Mouse (Mus musculus): ENCODE data around the gene Dpf3.

DNA sequence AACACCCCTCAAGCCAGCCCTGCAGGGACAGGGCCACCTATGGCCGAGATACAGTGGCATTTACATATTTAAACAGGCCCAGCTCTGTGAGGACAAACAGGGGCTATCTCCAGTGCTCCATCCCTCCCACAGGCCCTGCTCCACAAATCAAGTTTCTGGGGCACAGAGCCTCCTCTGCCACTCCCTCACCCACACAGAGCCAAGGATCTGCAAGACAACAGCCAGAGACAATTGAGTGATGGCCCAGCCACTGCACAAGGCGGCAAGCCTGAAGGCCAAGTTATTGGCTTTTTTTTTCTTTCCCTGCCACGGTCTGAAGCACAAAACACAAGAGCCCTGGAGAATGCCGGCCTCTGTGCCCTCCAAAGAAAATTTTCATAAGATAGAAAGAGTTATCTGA is 178.9 kb downstream of the Dpf3 start:
- TF ChIP-seq GATA1 (IDR thresholded peaks at IDR 0.05; ENCODE audit: borderline replicate concordance, low read length) (no peak), FLI1 (IDR thresholded peaks at IDR 0.05; ENCODE audit: low read length) (no peak)
